Mouse (Mus musculus): ENCODE data around the gene Ccdc155. TPM values are rescaled to one million over a fixed set of nuclear protein-coding genes. Genes with fewer than 3 reads are reported as not detected.

The Ccdc155 gene
- polyA plus RNA-seq, 1 experiment from 2014 or later, result 1.7 TPM

DNA sequence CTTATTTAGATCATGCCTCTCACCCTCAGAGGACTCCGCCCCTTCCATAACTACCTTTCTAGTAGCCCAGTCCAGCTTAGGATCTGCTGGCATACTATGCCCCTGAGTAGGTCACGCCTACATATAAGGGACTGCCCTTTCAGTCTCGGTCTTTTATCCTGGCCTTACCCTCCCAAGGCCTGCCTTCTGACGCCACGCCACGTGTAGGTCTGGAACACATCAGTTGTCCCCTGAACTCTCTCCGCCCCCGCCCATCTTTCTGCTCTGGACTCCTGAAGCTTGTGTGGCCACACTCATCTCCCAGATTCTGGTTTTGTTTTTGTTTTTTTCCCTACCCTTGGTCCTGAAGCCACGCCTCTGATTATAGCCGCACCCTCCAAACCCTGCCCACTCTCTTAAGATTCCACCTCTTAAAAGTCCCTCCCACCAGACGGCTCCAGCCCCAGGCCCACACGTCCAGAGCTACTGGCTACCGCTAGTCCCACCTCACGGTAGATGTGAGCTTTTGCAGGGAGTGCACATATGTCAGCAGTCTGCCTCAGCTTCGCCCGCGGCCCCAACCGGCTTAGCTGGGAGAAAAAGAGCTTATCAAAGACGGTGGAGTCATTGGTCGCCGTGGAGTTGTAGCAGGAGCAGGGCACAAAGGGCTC lies 30.4 kb upstream of the Ccdc155 start:
- peak; percentile 85 for ATAC-seq (ENCODE audit: insufficient number of reproducible peaks, insufficient read depth, low FRiP score, low TSS enrichment, low read depth)

DNA sequence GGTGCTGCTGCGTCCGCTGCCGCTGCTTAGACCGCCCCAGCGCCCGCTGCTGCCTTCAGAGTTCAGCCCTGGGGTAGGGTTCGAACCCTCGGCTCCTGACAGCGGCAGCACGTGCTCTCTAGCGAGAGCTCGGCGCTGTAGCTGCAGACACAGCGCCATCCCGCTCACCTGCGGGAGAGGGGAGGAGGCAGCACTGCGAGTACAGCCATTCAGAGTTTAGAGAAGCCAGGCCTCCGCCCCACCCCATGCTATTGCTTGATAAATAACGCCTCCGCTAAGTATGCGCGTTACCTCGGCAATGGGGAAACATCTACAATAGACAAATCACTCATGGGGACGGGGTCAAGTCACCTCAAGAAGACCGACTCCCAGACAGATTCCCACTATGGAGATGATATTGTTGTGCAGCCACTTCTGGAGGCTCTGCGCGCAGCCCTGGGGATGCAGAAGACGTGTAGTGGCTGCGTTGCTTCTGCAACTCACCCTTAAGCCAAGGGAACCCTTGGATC lies 29.7 kb upstream of the Ccdc155 start:
- H3K36me3 ChIP-seq, result peaks cover 43% of the 10 kb centered on the region

More for the DNA sequence above, 30.4 kb upstream of the Ccdc155 start:
- peaks cover 27% of the 10 kb centered on the region for H3K27me3 ChIP-seq
- no peaks in the 10 kb centered on the region for H3K9me3 ChIP-seq
- 3% methylated on average over 21 of the region's 21 CpGs for WGBS
- peak overlapping the region; percentile 38; the same call in 1 of the 2 replicates for H3K9ac ChIP-seq (replicated peaks)
- H3K27ac ChIP-seq, result peak overlapping the region; percentile 77
- H3K36me3 ChIP-seq, result peaks cover 37% of the 10 kb centered on the region
- H3K4me1 ChIP-seq (replicated peaks), result peaks cover 41% of the 10 kb centered on the region
- peak overlapping the region; percentile 30 for H3K4me3 ChIP-seq (replicated peaks)
- H3K4me2 ChIP-seq, result peak overlapping the region; percentile 55

DNA sequence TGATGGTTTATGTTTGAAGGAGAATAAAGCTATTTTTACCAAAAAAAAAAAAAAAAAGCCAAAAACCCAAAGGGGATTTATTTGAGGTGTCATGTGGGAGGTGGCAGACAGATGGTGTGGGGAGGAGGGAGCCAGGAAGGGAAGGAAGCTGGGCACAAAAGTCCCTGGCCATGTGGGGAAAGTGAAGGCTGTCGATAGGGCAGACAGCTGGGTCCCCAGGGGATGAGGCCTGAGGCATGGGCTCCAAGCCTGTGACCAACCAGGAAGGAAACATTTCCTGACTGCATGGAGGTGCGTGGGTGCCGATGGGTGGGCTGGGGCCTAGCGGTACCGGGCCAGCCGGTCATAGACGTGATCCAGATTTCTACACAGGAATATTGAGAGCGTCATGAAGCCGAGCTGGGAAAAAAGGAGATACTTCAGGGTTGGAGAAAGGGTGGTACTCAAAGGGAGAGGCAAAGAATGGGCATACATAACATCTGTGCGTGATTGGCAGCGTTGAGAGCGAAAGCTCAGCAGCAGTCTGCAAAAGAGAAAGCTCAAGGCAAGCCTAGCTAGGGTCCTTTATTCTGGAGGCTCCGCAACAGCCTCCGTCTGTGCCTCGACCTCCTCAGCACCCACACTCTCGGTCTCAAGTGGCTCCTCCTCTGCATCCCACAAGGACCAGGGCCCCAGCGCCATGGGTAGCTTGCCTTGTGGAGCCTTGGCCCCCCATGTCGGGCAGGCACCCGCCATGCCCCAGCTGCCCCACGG lies 29.1 kb upstream of the Ccdc155 start:
- no peak overlapping the region for H3K9ac ChIP-seq (replicated peaks)
- peaks cover 15% of the 10 kb centered on the region for H3K27me3 ChIP-seq
- 26% methylated on average over 20 of the region's 20 CpGs for WGBS
- peak overlapping the region; percentile 55 for H3K4me2 ChIP-seq
- H3K36me3 ChIP-seq, result peaks cover 50% of the 10 kb centered on the region
- H3K27ac ChIP-seq, result peak overlapping the region; percentile 77
- no peaks in the 10 kb centered on the region for H3K9me3 ChIP-seq
- 0 out of 2 replicates have a peak overlapping the region, but pooled peaks have one; percentile 2 for H3K4me3 ChIP-seq (replicated peaks)
- H3K4me1 ChIP-seq (replicated peaks), result peaks cover 41% of the 10 kb centered on the region
- ATAC-seq (ENCODE audit: insufficient number of reproducible peaks, insufficient read depth, low FRiP score, low TSS enrichment, low read depth), result no peak

More for the DNA sequence above, 29.7 kb upstream of the Ccdc155 start:
- Histone ChIP-seq H3K9ac (replicated peaks) (no peak overlapping the region), H3K4me2 (peak overlapping the region; percentile 55), H3K4me1 (replicated peaks) (peaks cover 41% of the 10 kb centered on the region), H3K27me3 (peaks cover 21% of the 10 kb centered on the region), H3K27ac (peak overlapping the region; percentile 77), H3K9me3 (no peaks in the 10 kb centered on the region), H3K4me3 (replicated peaks) (peak overlapping the region; percentile 30; the same call in 1 of the 2 replicates)
- ATAC-seq (ENCODE audit: insufficient number of reproducible peaks, insufficient read depth, low FRiP score, low TSS enrichment, low read depth), result 0 out of 2 replicates have a peak, but pooled peaks have one; percentile 8
- WGBS, result 12% methylated on average over 29 of the region's 29 CpGs

DNA sequence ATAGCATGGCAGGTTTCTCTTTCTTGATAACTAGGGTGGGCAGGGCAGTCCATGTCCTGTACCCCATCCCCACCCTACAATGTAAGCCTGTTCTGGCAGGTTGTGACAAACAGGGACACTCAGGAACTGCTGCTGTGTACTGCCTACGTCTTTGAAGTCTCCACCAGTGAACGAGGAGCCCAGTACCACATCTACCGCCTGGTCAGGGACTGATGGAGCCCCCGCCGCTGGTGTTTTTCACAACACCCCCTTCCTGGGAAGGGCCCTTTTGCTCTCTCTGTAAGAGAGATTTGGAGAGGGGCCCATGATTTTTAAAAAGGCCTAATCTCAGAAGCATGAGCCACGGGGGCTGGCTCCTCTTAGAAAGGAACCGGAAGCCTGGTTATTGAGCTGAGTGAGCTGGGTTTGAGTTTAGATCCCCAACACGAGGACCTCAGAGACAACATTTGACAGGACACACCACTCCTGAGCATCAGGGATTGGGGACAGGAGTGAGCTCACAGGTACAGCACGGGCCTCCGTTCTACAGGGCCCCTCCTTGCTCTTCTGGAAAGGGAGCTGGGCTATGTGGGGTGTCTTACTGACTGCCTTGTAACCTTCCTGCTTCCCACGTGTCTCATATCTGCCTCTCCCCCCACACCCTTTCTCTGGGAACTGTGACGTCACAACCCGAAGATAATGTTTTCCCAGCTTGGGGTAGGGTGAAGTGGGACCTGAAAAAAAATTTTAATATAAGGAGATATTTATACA lies 28.2 kb upstream of the Ccdc155 start:
- Histone ChIP-seq H3K4me3 (replicated peaks) (no peak overlapping the region), H3K4me1 (replicated peaks) (peaks cover 41% of the 10 kb centered on the region), H3K27me3 (peaks cover 9% of the 10 kb centered on the region; the same call in 1 of the 2 replicates), H3K36me3 (peaks cover 58% of the 10 kb centered on the region), H3K9ac (replicated peaks) (peak overlapping the region; percentile 1; the same call in 1 of the 2 replicates), H3K9me3 (no peaks in the 10 kb centered on the region), H3K4me2 (no peak overlapping the region), H3K27ac (no peak overlapping the region)
- ATAC-seq (ENCODE audit: insufficient number of reproducible peaks, insufficient read depth, low FRiP score, low TSS enrichment, low read depth), result no peak
- WGBS, result 59% methylated on average over 13 of the region's 13 CpGs

DNA sequence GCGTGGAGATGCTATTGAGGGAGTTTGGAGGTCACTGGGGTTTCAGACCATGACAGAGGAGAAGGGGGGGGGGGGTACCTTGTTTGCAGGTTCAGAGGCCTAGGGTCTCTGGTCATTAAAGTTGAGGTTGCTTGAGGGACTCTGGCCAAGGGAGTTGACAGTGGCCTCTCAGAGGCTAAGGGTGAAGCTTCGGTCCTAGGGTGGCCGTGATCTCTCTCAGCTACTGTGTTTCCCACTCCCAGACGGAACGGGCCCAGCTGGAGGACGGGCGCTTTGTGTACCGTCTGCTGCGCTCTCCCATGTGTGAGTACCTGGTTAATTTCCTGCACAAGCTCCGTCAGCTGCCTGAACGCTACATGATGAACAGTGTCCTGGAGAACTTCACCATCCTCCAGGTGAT lies 27.2 kb upstream of the Ccdc155 start:
- 83% methylated on average over 11 of the region's 11 CpGs for WGBS
- H3K36me3 ChIP-seq, result peaks cover 66% of the 10 kb centered on the region
- H3K4me3 ChIP-seq (replicated peaks), result no peak overlapping the region
- H3K9ac ChIP-seq (replicated peaks), result no peak overlapping the region
- H3K27me3 ChIP-seq, result peaks cover 6% of the 10 kb centered on the region; the same call in 1 of the 2 replicates
- H3K27ac ChIP-seq, result no peak overlapping the region
- H3K4me2 ChIP-seq, result no peak overlapping the region
- H3K4me1 ChIP-seq (replicated peaks), result peaks cover 41% of the 10 kb centered on the region
- H3K9me3 ChIP-seq, result no peaks in the 10 kb centered on the region
- ATAC-seq (ENCODE audit: insufficient number of reproducible peaks, insufficient read depth, low FRiP score, low TSS enrichment, low read depth), result no peak

DNA sequence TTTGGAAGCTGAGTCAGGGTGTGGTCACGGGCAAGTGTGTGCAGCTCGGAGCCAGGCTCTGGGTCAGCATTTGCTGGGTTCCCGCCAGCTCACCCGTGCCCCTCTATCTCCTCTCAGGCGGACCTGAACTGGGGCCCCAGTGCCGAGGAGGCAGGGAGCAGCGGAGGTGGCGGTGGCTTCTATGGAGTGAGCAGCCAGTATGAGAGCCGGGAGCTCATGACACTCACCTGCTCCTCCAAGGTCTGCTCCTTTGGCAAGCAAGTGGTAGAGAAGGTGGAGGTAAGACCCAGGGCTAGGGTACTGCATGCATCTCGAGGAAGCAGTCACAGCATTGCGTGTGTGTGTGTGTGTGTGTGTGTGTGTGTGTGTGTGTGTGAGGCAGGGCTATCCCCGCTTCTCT lies 26.5 kb upstream of the Ccdc155 start:
- Histone ChIP-seq H3K4me1 (replicated peaks) (peaks cover 41% of the 10 kb centered on the region), H3K27ac (no peak overlapping the region), H3K9me3 (no peaks in the 10 kb centered on the region), H3K4me2 (no peak overlapping the region), H3K36me3 (peaks cover 74% of the 10 kb centered on the region), H3K27me3 (no peaks in the 10 kb centered on the region; the same call in 1 of the 2 replicates), H3K9ac (replicated peaks) (no peak overlapping the region), H3K4me3 (replicated peaks) (no peak overlapping the region)
- 90% methylated on average over 12 of the region's 12 CpGs for WGBS
- ATAC-seq (ENCODE audit: insufficient number of reproducible peaks, insufficient read depth, low FRiP score, low TSS enrichment, low read depth), result no peak

DNA sequence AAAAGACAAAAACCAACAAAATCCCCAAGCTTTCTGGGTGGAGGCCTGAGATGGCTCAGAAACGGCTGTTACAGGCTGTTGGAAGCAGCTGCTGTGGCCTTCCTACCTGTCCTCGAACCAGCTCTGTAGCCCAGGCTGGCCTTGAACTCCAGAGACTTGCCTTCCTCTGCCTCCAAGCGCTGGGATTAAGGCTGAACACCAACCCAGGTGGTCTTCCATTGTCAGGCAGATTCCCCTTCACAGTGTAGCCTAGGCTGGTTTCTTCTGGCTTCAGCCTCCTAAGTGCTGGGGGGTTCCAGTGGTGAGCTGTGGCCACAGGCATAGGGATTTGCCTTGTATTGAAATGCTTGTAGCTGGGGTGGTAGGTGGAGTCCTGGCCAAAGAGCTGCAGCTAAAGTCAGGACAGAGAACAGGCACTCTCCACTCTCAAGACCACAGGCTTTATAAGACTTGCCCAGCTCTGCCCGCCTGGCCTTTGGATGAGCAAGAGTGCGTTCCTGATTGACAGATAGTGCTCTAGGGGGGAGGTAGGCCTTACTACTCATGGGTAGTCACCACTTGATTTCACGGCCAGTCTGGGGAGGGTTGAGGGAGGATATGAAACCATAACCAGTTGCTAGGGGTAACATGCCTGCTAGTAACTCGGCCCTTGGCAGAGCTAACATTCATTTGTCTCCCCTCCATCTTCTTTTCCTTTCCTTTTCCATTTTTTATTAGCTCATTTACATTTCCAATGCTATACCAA lies 24.9 kb upstream of the Ccdc155 start:
- Histone ChIP-seq H3K36me3 (peaks cover 89% of the 10 kb centered on the region), H3K9ac (replicated peaks) (no peak overlapping the region), H3K4me2 (no peak overlapping the region), H3K27ac (no peak overlapping the region), H3K27me3 (no peaks in the 10 kb centered on the region), H3K9me3 (no peaks in the 10 kb centered on the region), H3K4me3 (replicated peaks) (no peak overlapping the region), H3K4me1 (replicated peaks) (peaks cover 27% of the 10 kb centered on the region)
- WGBS, result 91% methylated on average over 7 of the region's 7 CpGs
- ATAC-seq (ENCODE audit: insufficient number of reproducible peaks, insufficient read depth, low FRiP score, low TSS enrichment, low read depth), result no peak

DNA sequence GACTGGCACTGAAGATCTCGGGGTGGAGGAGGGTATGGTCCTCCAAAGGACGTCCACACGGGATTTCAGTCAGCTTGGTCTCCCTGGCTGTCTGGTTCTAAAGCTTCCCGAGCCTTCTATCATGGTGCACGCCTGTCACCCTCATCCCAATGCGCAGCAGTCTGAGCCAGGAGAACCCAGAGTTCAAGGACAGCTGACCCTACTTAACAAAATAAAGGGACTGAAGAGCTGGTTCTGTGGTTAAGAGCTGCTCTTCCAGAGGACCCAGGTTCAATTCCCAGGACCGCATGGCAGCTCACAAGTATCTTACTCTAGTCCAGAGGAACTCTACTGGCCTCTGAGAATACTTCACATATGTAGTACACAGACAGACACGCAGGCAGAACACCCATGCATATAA lies 24.4 kb upstream of the Ccdc155 start:
- peaks cover 95% of the 10 kb centered on the region for H3K36me3 ChIP-seq
- no peak overlapping the region for H3K4me3 ChIP-seq (replicated peaks)
- no peaks in the 10 kb centered on the region for H3K27me3 ChIP-seq
- H3K9ac ChIP-seq (replicated peaks), result no peak overlapping the region
- ATAC-seq (ENCODE audit: insufficient number of reproducible peaks, insufficient read depth, low FRiP score, low TSS enrichment, low read depth), result no peak
- no peak overlapping the region for H3K4me2 ChIP-seq
- H3K9me3 ChIP-seq, result no peaks in the 10 kb centered on the region
- peaks cover 21% of the 10 kb centered on the region for H3K4me1 ChIP-seq (replicated peaks)
- WGBS, result 93% methylated on average over 8 of the region's 8 CpGs
- no peak overlapping the region for H3K27ac ChIP-seq

DNA sequence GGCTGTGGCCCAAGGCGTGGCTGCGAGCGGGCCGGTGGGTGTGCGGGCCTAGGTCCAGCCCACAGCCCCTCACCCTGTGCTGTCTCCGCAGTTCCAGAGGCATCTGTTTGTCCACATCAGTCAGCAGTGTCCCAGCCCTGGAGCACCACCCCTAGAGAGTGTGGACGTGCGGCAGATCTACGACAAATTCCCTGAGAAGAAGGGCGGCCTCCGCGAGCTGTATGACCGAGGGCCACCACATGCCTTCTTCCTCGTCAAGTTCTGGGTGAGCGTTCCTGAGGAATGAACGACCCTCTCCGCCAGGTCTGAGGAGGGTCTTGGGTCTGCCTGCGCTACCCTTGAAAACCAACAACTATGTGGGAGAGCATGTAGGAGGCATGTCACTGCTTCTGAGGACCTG lies 23.9 kb upstream of the Ccdc155 start:
- 95% methylated on average over 18 of the region's 18 CpGs for WGBS

DNA sequence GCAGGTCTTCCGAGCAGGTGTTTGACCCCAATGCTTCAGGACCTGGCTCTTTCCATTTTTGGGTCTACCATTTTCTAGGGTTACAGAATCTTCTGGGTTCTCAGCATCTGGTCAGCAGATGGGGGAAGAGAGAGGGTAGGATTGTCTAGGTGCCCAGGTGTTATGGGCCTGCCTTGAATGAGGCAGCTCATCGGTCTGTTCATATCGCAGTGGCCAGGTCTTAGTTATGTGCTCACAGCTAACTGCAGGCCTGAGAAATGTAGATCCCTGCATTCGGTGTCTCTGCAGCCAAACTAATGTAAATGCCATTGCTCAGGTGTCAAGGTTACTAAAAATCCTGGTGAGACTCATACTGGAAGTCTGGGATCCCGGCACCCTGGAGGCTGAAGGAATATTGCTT lies 21.7 kb upstream of the Ccdc155 start:
- no peak overlapping the region for H3K27ac ChIP-seq
- H3K4me2 ChIP-seq, result no peak overlapping the region
- no peak overlapping the region for H3K4me3 ChIP-seq (replicated peaks)
- H3K36me3 ChIP-seq, result peaks cover 97% of the 10 kb centered on the region
- H3K27me3 ChIP-seq, result no peaks in the 10 kb centered on the region
- no peak for ATAC-seq (ENCODE audit: insufficient number of reproducible peaks, insufficient read depth, low FRiP score, low TSS enrichment, low read depth)
- no peak overlapping the region for H3K9ac ChIP-seq (replicated peaks)
- no peaks in the 10 kb centered on the region for H3K9me3 ChIP-seq
- H3K4me1 ChIP-seq (replicated peaks), result no peaks in the 10 kb centered on the region
- 93% methylated on average over 5 of the region's 5 CpGs for WGBS

More for the DNA sequence above, 23.9 kb upstream of the Ccdc155 start:
- Histone ChIP-seq H3K27ac (no peak overlapping the region), H3K4me1 (replicated peaks) (peaks cover 16% of the 10 kb centered on the region), H3K27me3 (no peaks in the 10 kb centered on the region), H3K4me2 (no peak overlapping the region), H3K4me3 (replicated peaks) (no peak overlapping the region), H3K9me3 (no peaks in the 10 kb centered on the region), H3K9ac (replicated peaks) (no peak overlapping the region), H3K36me3 (peaks cover 97% of the 10 kb centered on the region)
- peak; percentile 29; the same call in 1 of the 2 replicates for ATAC-seq (ENCODE audit: insufficient number of reproducible peaks, insufficient read depth, low FRiP score, low TSS enrichment, low read depth)

Measured in limb, embryonic 12.5 days (tissue).